Mouse (Mus musculus) bone marrow macrophage, adult 2 months (primary cell): ENCODE results near the gene Itih2. TPM values are rescaled to one million over a fixed set of nuclear protein-coding genes. Genes with fewer than 3 reads are reported as not detected.

Experiments used
- H3K27ac ChIP-seq: 2 replicates; pipeline ENCODE4 v1.5.1; 2012; ENCODE audit warnings: low read depth, low read length; ENCODE audit not compliant: insufficient read depth
- H3K4me1 ChIP-seq: 2 replicates; pipeline ENCODE4 v1.6.1; 2012; ENCODE audit warnings: low read length; ENCODE audit not compliant: control insufficient read depth, insufficient read depth
- H3K4me3 ChIP-seq: 2 replicates; pipeline ENCODE4 v1.5.1; 2012; ENCODE audit warnings: mild to moderate bottlenecking, low read length, moderate library complexity; ENCODE audit not compliant: insufficient read depth
- CTCF ChIP-seq: IDR thresholded peaks from 2 replicates; pipeline ENCODE4 v1.5.1; 2012; ENCODE audit warnings: low read depth, mild to moderate bottlenecking, low read length, moderate library complexity
- POLR2A ChIP-seq: IDR thresholded peaks from 2 replicates; pipeline ENCODE4 v1.6.1; 2012; ENCODE audit warnings: mild to moderate bottlenecking, low read depth, low read length, borderline replicate concordance
- polyA plus RNA-seq: library from polyadenylated mRNA; stranded (reverse); fragments of >200 nt; gene quantifications from 2 replicates; pipeline ENCODE4 v1.2.4, GENCODE M21; 2012; ENCODE audit not compliant: missing spikeins, insufficient read depth, insufficient read length

The Itih2 gene
- polyA plus RNA-seq = 0.25 TPM in 1 of 2 replicates, not detected in the other

GRCm38 (mm10) chr2:10131296-10131695 lies at the start of gene Itih2:
Gene Itih2 (minus strand): TSS chr2:10131396.
- no peak for TF ChIP-seq POLR2A
- Histone ChIP-seq H3K4me3 (no peak within 1 kb of the TSS), H3K27ac (no peak within 1 kb of the TSS), H3K4me1 (no peaks in the 10 kb centered on the region)

- no peaks in the 10 kb centered on the region for H3K4me1 ChIP-seq
- no peak overlapping the region for H3K27ac ChIP-seq
- H3K4me3 ChIP-seq = no peak overlapping the region
- no peak for TF ChIP-seq POLR2A
- no peak for TF ChIP-seq CTCF
Measured at GRCm38 (mm10) chr2:10169991-10170390, 38.8 kb upstream of the Itih2 start.

- TF ChIP-seq CTCF = no peak
- no peak for TF ChIP-seq POLR2A
- Histone ChIP-seq H3K4me1 (no peaks in the 10 kb centered on the region), H3K27ac (no peak overlapping the region), H3K4me3 (no peak overlapping the region)
Measured at GRCm38 (mm10) chr2:10168016-10168415, 36.8 kb upstream of the Itih2 start.

- no peaks in the 10 kb centered on the region for H3K4me1 ChIP-seq
- H3K27ac ChIP-seq = no peak overlapping the region
- H3K4me3 ChIP-seq = no peak overlapping the region
- no peak for TF ChIP-seq CTCF
- no peak for TF ChIP-seq POLR2A
Measured at GRCm38 (mm10) chr2:10167283-10167682, 36.1 kb upstream of the Itih2 start.

GRCm38 (mm10) chr2:10166635-10167034 lies 35.4 kb upstream of the Itih2 start:
- TF ChIP-seq CTCF (no peak), POLR2A (no peak)
- no peak overlapping the region for H3K27ac ChIP-seq
- H3K4me1 ChIP-seq = no peaks in the 10 kb centered on the region
- no peak overlapping the region for H3K4me3 ChIP-seq

GRCm38 (mm10) chr2:10162011-10162410 lies 30.8 kb upstream of the Itih2 start:
- H3K4me3 ChIP-seq = no peak overlapping the region
- no peak for TF ChIP-seq CTCF
- TF ChIP-seq POLR2A = no peak
- no peak overlapping the region for H3K27ac ChIP-seq
- no peaks in the 10 kb centered on the region for H3K4me1 ChIP-seq

GRCm38 (mm10) chr2:10157184-10157583 lies 26.0 kb upstream of the Itih2 start:
- TF ChIP-seq POLR2A = no peak
- no peak for TF ChIP-seq CTCF
- H3K27ac ChIP-seq = no peak overlapping the region
- peaks cover 5% of the 10 kb centered on the region; the same call in 1 of the 2 replicates for H3K4me1 ChIP-seq
- H3K4me3 ChIP-seq = no peak overlapping the region

GRCm38 (mm10) chr2:10153201-10154075 lies 22.2 kb upstream of the Itih2 start, which contains the start of gene Itih5:
Gene Itih5 (plus strand): TSS chr2:10153571.
- TF ChIP-seq POLR2A = no peak
- no peak for TF ChIP-seq CTCF
- peak within 1 kb of the TSS; percentile 21; the same call in 1 of the 2 replicates for H3K4me3 ChIP-seq
- H3K4me1 ChIP-seq = peaks cover 5% of the 10 kb centered on the region; the same call in 1 of the 2 replicates
- H3K27ac ChIP-seq = no peak within 1 kb of the TSS

GRCm38 (mm10) chr2:10152590-10152989 lies 21.4 kb upstream of the Itih2 start:
- Histone ChIP-seq H3K4me1 (peaks cover 5% of the 10 kb centered on the region; the same call in 1 of the 2 replicates), H3K27ac (no peak overlapping the region), H3K4me3 (no peak overlapping the region)
- TF ChIP-seq CTCF (no peak), POLR2A (no peak)

GRCm38 (mm10) chr2:10147176-10147575 lies 16.0 kb upstream of the Itih2 start:
- no peak overlapping the region for H3K27ac ChIP-seq
- TF ChIP-seq POLR2A = no peak
- H3K4me1 ChIP-seq = no peaks in the 10 kb centered on the region
- H3K4me3 ChIP-seq = no peak overlapping the region
